Mouse (Mus musculus): ENCODE data around the gene Slc25a17.

Slc25a17 gene

GRCm38 (mm10) chr15:81360345-81361021 lies at the start of gene Slc25a17:
Gene Slc25a17 (minus strand): TSS chr15:81360812.
- peak; percentile 97 for DNase-seq

- no peak for DNase-seq
Measured at GRCm38 (mm10) chr15:81408199-81408598, 47.6 kb upstream of the Slc25a17 start, which contains the start of gene Dnajb7. Gene Dnajb7 (minus strand): TSS chr15:81408299.

GRCm38 (mm10) chr15:81405008-81405407 lies 44.4 kb upstream of the Slc25a17 start:
- no peak for DNase-seq

- peak; percentile 98 to 99 for DNase-seq
Measured at GRCm38 (mm10) chr15:81399638-81400315, 39.2 kb upstream of the Slc25a17 start, which contains the start of the genes St13 and Xpnpep3. Gene St13 (minus strand): TSS chr15:81400077. Gene Xpnpep3 (plus strand): TSS chr15:81400138.

GRCm38 (mm10) chr15:81399297-81399637 lies 38.7 kb upstream of the Slc25a17 start:
- no peak for DNase-seq

GRCm38 (mm10) chr15:81398189-81398588 lies 37.6 kb upstream of the Slc25a17 start:
- DNase-seq, result no peak

GRCm38 (mm10) chr15:81394211-81394915 lies 33.8 kb upstream of the Slc25a17 start:
- DNase-seq, result peak; percentile 58 to 73

- DNase-seq, result peak in 1 of 2 experiments; percentile 29
Measured at GRCm38 (mm10) chr15:81392997-81393396, 32.4 kb upstream of the Slc25a17 start.

GRCm38 (mm10) chr15:81386327-81386726 lies 25.7 kb upstream of the Slc25a17 start:
- no peak for DNase-seq

GRCm38 (mm10) chr15:81378845-81379244 lies 18.2 kb upstream of the Slc25a17 start:
- no peak for DNase-seq

- no peak for DNase-seq
Measured at GRCm38 (mm10) chr15:81374621-81375020, 14.0 kb upstream of the Slc25a17 start.

GRCm38 (mm10) chr15:81370356-81370755 lies 9.7 kb upstream of the Slc25a17 start:
- no peak for DNase-seq

GRCm38 (mm10) chr15:81368601-81369000 lies 8.0 kb upstream of the Slc25a17 start:
- DNase-seq, result no peak

GRCm38 (mm10) chr15:81366241-81366640 lies 5.6 kb upstream of the Slc25a17 start:
- DNase-seq, result peak in 1 of 2 experiments; percentile 49

- peak in 1 of 2 experiments; percentile 56 for DNase-seq
Measured at GRCm38 (mm10) chr15:81365246-81365645, 4.6 kb upstream of the Slc25a17 start.

- DNase-seq, result no peak
Measured at GRCm38 (mm10) chr15:81364271-81364670, 3.7 kb upstream of the Slc25a17 start.

GRCm38 (mm10) chr15:81362501-81362900 lies 1.9 kb upstream of the Slc25a17 start:
- peak; percentile 24 to 59 for DNase-seq

GRCm38 (mm10) chr15:81361417-81362015 lies 904 bp upstream of the Slc25a17 start:
- no peak for DNase-seq

- DNase-seq, result no peak
Measured at GRCm38 (mm10) chr15:81361022-81361404, 401 bp upstream of the Slc25a17 start.

- no peak for DNase-seq
Measured at GRCm38 (mm10) chr15:81359421-81359820, 1.2 kb downstream of the Slc25a17 start.

GRCm38 (mm10) chr15:81358943-81359342 lies 1.7 kb downstream of the Slc25a17 start:
- peak; percentile 65 to 80 for DNase-seq

- DNase-seq, result no peak
Measured at GRCm38 (mm10) chr15:81356946-81357345, 3.7 kb downstream of the Slc25a17 start.

- DNase-seq, result peak; percentile 67 to 86
Measured at GRCm38 (mm10) chr15:81355146-81355761, 5.4 kb downstream of the Slc25a17 start.
